Mouse (Mus musculus) fibroblast of lung, adult 2 months (primary cell): ENCODE results near the gene Gm21882.
"Not testable (repeated sequence)": the region's sequence is repeated elsewhere in the genome, so short reads cannot be mapped to it uniquely, and the experiment has no call there.

Experiments used
- DNase-seq: peaks from one replicate; pipeline ENCODE4 v3.0.0-alpha.2; 2011; ENCODE audit warnings: low read depth

Gene Gm21882

GRCm38 (mm10) chrY:40381423-40381822 is at the start of gene Gm21882:
Gene Gm21882, minus strand, starts transcription at chrY:40381523.
- not testable (repeated sequence) for DNase-seq
